Mouse (Mus musculus): ENCODE results near the gene Vmn1r194. TPM values are rescaled to one million over a fixed set of nuclear protein-coding genes. Genes with fewer than 3 reads are reported as not detected.
"Not testable (repeated sequence)": the region's sequence is repeated elsewhere in the genome, so short reads cannot be mapped to it uniquely, and the experiment has no call there.

The Vmn1r194 gene
- total RNA-seq (2021): not detected
- long read RNA-seq, experiment 1: 0 reads
- long read RNA-seq, experiment 2: 0 reads

GRCm38 (mm10) chr13:22243915-22244314, at the start of gene Vmn1r194:
Gene Vmn1r194 (plus strand): TSS chr13:22244215.
- no peak for DNase-seq

- DNase-seq: not testable (repeated sequence)
These were observed 21.0 kb upstream of the Vmn1r194 start, which contains the start of gene Vmn1r193 for GRCm38 (mm10) chr13:22223060-22223459. Gene Vmn1r193 (minus strand): TSS chr13:22223160.

- not testable (repeated sequence) for DNase-seq
These were observed 26.2 kb downstream of the Vmn1r194 start, which contains the start of gene Vmn1r195 for GRCm38 (mm10) chr13:22270222-22270621. Gene Vmn1r195 (plus strand): TSS chr13:22270522.

GRCm38 (mm10) chr13:22271721-22272120, 27.7 kb downstream of the Vmn1r194 start:
- no peak for DNase-seq

GRCm38 (mm10) chr13:22284578-22284977, 40.6 kb downstream of the Vmn1r194 start:
- DNase-seq: no peak

GRCm38 (mm10) chr13:22289620-22290019, 45.6 kb downstream of the Vmn1r194 start, which contains the start of gene Vmn1r196:
Gene Vmn1r196 (plus strand): TSS chr13:22289920.
- DNase-seq: no peak

Small RNAs within 50 kb of the gene (microRNA-seq; reads per million reads assigned to microRNA genes)
- gene Gm23282 (0 reads per million in 2 experiments), gene Gm25084 (0 reads per million in 2 experiments)

Other genes starting within 250 kb of the Vmn1r194 start
- not detected for gene Prss16, start 234.5 kb upstream of the Vmn1r194 start, total RNA-seq (2021)
- gene Hist1h2ah, start 208.6 kb upstream of the Vmn1r194 start, total RNA-seq (2021): 10 to 100 TPM; 10.9 to 12.6 TPM
- gene Hist1h2bk, start 208.3 kb upstream of the Vmn1r194 start, total RNA-seq (2021): 10 to 100 TPM; 15.2 to 16.5 TPM
- gene Hist1h4i, start 202.9 kb upstream of the Vmn1r194 start, total RNA-seq (2021): 10 to 100 TPM; 15.0 to 20.2 TPM
- 10 to 100 TPM in 1 of 2 experiments, 1 to 10 TPM in 1; 7.7 to 10.8 TPM for gene Hist1h2ag, start 201.3 kb upstream of the Vmn1r194 start, total RNA-seq (2021)
- 1 to 10 TPM; 2.8 to 6.2 TPM for gene Hist1h2bj, start 201.0 kb upstream of the Vmn1r194 start, total RNA-seq (2021)
- not detected for gene Vmn1r188, start 159.8 kb upstream of the Vmn1r194 start, total RNA-seq (2021)
- gene Vmn1r189, start 138.4 kb upstream of the Vmn1r194 start, total RNA-seq (2021): not detected
- not detected for gene Vmn1r191, start 60.2 kb upstream of the Vmn1r194 start, total RNA-seq (2021)
- not detected for gene Vmn1r192, start 53.1 kb upstream of the Vmn1r194 start, total RNA-seq (2021)
- not detected for gene Vmn1r193, start 21.1 kb upstream of the Vmn1r194 start, total RNA-seq (2021)
- gene Vmn1r195, start 26.3 kb downstream of the Vmn1r194 start, total RNA-seq (2021): not detected
- gene Vmn1r196, start 45.7 kb downstream of the Vmn1r194 start, total RNA-seq (2021): not detected
- gene Vmn1r197, start 80.4 kb downstream of the Vmn1r194 start, total RNA-seq (2021): not detected
- gene Vmn1r198, start 106.1 kb downstream of the Vmn1r194 start, total RNA-seq (2021): not detected
- not detected for gene Vmn1r199, start 135.6 kb downstream of the Vmn1r194 start, total RNA-seq (2021)
- not detected for gene Vmn1r200, start 146.2 kb downstream of the Vmn1r194 start, total RNA-seq (2021)
- gene Vmn1r201, start 227.7 kb downstream of the Vmn1r194 start, total RNA-seq (2021): not detected

Measured in heart, adult 18-20 months (tissue).